Mouse (Mus musculus): Measurements from ENCODE around the gene Ubap2l.

Ubap2l gene

GRCm38 (mm10) chr3:89966946-89967345 lies 85.5 kb downstream of the Ubap2l start:
- DNase-seq (ENCODE audit: low read depth, low spot score), result peak; percentile 26

GRCm38 (mm10) chr3:89965972-89966371 lies 86.5 kb downstream of the Ubap2l start:
- DNase-seq (ENCODE audit: low read depth, low spot score), result no peak

DNA sequence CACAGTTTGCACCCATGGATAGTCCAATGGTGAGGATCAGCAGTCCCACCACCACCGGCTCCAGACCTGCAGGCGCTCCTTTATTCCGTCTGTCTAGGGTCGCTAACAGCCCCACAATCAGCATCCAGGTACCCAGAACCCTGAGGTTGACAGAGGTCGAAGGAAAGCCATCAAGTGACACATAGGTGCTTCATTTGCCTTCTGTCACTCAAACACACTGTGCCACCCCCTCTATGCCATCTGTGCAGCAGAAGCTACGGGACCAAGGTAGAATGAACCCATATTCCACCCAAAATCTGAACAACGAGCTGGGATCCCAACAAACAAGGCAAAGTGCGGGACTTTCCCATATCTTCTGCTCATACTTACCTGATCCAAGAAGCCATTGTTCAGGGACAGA lies 86.9 kb downstream of the Ubap2l start:
- no peak for DNase-seq (ENCODE audit: low read depth, low spot score)

DNA sequence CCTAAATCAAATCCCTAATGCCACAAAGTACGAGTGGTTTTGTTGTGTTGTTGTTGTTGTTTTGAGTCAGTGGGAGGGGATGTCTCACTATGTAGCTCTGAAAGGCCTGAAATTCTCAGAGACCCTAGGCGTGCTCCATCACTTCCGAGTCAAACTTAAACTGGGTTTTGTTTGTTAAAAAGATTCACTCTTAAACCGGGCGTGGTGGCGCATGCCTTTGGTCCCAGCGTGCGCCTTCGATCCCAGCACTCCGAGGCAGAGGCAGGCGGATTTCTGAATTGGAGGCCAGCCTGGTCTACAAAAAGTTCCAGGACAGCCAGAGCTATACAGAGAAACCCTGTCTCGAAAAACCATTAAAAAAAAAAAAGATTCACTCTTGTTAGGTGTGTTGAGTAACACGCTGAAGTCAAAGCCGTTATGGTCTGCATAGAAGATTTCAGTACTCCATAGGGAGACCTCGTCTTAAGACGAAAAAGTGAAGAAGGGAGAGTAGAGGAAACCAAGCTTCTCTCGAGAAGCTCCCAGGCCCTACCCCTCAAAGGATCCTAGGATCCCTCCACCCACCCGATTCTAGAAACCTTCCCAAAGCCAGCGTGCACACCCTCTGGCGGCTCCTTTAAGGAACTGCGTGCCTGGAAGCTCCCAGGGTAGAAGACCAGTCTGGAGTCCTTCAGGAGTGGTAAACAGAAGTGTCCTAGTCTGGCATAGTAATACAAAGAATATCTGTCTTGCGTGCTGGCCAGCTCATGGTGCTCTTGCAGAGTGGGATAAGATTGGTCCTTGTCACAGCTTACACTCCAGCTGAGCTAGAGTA lies 88.3 kb downstream of the Ubap2l start:
- DNase-seq (ENCODE audit: low read depth, low spot score), result peak; percentile 69

GRCm38 (mm10) chr3:89963221-89963763 lies 89.1 kb downstream of the Ubap2l start, which contains the start of gene Atp8b2:
Atp8b2 (minus strand) TSS chr3:89963508.
- peak; percentile 66 for DNase-seq (ENCODE audit: low read depth, low spot score)

DNA sequence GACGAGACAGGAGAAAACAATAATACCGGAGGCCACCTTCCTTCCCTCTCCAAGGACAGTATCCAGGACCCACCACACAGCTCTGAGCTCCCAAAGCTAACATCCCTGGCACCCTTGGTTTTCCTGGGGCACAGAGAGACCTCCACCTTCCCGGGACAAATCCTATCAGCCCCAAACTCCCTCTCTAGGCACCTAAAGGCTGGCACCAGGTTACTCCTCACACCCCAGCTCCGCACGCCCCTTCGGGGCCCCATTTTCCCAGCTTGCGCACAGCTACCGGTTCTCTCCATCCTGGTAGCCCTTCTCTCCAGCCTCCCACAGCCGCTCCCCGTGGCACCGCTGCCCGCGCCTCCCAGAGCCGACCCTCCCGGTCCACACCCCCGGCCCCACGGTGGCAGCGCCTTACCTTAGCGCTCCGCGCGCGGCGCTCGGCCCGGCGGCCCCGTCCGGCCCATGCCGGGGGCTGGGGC lies 89.6 kb downstream of the Ubap2l start:
- DNase-seq (ENCODE audit: low read depth, low spot score), result peak; percentile 19

- no peak for DNase-seq (ENCODE audit: low read depth, low spot score)
These were observed 90.2 kb downstream of the Ubap2l start for GRCm38 (mm10) chr3:89962059-89962750.

DNA sequence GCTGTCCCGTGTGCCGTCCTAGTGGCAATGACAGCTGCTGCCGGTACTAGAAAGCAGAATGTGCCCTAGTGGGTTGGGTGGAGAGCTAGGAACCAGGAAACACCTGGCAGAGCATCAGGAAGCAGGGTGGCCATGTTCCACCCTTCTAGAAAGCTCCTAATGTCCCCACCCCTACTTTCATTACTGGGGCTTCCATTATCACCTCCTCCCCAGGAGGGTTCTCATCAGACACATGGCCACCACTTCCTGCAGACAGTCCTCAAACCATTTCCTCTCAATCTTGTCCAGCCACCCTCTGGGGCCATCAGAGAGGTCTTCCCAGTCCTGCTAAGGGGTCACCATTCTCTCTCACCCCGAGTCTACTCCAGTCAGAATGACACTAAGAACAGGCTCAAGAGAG lies 91.0 kb downstream of the Ubap2l start:
- DNase-seq (ENCODE audit: low read depth, low spot score), result no peak

GRCm38 (mm10) chr3:89960469-89960868 lies 92.0 kb downstream of the Ubap2l start:
- peak; percentile 88 for DNase-seq (ENCODE audit: low read depth, low spot score)

GRCm38 (mm10) chr3:89959435-89959834 lies 93.0 kb downstream of the Ubap2l start:
- no peak for DNase-seq (ENCODE audit: low read depth, low spot score)

DNA sequence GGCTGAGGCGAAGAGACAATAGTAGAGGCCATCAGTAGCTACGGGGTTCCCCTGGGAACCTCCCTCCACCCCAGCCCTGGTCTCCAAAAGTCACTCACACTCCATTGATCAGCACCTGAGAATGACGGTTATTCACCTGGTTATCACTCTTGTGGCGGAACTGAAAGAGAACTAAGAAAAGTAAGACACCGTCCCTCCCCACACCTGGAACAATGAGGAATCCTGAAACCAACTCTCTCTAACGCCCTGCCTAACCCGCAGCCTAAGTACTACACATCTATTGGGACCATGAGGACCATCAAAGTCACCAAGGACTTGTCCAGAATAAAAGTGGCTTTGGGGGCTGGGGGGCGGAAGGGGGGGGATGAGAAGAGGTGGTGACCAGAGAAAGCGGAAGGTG lies 94.5 kb downstream of the Ubap2l start:
- no peak for DNase-seq (ENCODE audit: low read depth, low spot score)

GRCm38 (mm10) chr3:89956177-89956971 lies 96.1 kb downstream of the Ubap2l start:
- no peak for DNase-seq (ENCODE audit: low read depth, low spot score)

GRCm38 (mm10) chr3:89953420-89953819 lies 99.0 kb downstream of the Ubap2l start:
- peak; percentile 72 for DNase-seq (ENCODE audit: low read depth, low spot score)
